Mouse (Mus musculus) cerebellum, adult 18-20 months (tissue): Measurements from ENCODE around the gene Hes1.

ENCODE experiments used
- DNase-seq, 2 experiments: peaks; one replicate each; pipeline ENCODE4 v3.0.0; 2021

Hes1 gene

DNA sequence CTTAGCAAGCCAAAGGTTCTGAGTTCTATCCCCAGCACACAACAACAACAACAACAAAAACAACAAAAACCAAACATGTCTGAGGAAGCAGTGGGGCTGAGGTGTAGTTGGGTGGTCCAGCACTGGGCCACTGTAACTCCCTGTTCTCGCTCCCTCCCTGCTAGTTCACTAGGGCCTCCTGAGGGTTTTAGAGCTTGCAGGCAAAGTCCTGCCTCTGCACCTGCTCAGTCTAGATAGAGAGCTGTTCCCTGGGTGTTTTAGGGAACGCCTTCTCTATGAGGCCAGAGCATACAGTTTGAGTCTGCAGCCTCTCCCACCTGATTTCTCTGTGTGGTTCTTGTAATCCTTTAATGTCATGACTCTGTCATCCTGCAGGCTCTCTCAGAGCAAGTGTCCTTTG, 11.9 kb upstream of the Hes1 start:
- DNase-seq = no peak

DNA sequence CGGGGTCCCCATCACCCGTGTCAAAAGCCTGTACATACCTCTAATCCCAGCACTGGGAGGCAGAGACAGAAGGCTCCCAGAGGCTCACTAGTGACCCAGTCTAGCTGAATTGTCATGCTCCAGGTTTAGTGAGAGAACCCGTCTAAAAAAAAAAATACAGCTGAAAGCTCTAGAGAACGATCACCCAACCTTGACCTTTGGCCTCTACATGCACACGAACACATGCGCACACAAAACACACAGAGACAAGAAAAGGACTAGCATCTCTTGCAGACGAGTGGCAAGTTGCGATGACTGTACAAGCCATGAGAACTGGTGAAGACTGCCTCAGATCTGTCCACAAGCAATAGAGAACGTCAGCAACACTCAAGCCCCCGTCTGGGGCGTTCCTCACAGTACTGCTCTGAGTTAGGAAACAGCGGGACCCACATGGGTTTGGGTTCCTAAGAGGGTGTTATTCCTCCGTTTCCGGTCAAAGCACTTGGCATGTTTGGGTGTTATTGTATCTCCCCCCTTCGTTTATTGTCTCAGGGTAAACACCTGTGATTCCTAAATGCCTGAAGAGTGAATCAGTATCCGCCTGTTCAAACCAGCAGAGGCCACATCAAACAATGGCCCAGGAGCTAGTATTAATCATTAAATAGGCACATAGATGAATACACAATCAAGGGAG, 11.2 kb upstream of the Hes1 start:
- no peak for DNase-seq

DNA sequence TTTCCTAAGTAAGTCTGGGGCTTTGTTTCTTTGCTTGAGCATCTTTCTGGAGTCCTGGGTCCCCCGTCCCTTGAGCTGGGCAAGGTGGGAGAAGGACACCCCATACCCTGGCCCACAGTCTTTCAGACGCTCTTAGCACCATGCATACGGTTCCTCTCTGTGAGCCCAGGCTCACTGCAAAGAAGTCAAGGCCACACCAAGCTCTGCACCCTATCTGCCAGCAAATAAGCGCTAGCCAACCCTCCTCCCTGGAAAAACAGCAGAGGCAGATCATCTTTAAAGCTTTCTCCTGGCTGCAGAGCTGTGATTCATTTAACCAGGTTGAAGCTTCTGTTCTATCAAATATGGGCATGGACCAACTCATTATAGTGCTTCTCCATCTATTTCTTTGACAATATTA, 9.6 kb upstream of the Hes1 start:
- DNase-seq = no peak

DNA sequence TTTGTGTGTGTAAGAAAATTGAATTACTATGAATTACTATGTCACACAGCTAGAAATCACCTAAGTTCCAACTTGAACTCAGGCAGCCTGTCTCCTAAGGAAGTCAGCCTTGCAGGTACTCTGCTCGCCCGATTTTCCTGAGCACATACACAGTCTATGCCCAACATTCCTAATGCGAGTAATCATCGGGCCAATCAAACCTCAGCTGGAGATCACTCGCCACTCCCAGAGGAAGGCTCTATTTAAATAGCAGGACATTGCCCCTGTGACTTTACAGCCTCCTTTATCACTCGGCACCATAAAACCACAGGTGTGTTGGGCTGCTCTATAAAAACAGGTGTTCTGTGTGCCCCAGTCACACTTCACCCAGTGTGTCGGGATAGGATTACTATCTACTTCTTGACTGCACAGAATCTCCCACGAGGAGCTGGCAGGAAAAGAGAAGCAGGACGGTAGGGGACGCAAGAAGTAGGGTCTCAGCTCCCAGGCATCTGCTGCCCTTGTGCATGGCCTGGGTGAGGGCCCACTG, 8.8 kb upstream of the Hes1 start:
- no peak for DNase-seq

DNA sequence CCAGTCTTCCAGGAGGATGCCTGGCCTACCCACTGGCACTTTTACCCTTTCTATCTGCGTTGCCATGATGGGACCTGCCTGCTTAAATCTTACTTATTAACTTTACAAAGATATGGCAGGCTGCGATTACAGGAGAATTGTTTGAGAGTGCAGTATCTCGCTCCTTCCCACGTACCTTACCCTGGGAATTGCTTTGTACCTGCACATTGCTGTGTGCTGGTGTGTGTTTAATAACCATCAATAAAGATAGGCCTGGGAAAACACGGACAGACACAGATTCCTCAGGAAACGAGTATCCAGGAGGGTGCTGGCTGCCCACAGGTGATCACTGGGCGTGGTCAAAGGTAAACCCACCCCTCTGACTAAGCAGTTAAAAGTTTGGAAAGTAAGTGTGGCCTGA, 8.3 kb upstream of the Hes1 start:
- no peak for DNase-seq

DNA sequence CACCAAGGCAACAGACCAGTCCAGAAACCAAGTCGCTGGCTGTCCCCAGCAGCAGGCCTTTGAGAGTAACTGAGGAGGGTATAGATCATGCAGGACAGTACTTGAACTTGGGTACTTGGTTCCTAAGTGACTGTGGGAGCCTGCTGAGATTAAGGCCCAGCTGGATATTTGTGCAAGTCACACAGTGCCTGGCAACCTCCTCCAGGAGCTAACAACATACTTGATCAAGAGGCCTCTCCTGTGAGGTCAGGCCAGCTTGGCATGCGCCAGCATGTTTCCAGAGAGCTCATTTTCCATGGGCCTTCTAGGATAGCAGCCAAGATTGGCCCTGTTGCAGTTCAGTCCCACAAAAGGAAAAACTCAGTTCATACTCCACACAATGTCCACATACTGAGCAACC, 7.3 kb upstream of the Hes1 start:
- no peak for DNase-seq

DNA sequence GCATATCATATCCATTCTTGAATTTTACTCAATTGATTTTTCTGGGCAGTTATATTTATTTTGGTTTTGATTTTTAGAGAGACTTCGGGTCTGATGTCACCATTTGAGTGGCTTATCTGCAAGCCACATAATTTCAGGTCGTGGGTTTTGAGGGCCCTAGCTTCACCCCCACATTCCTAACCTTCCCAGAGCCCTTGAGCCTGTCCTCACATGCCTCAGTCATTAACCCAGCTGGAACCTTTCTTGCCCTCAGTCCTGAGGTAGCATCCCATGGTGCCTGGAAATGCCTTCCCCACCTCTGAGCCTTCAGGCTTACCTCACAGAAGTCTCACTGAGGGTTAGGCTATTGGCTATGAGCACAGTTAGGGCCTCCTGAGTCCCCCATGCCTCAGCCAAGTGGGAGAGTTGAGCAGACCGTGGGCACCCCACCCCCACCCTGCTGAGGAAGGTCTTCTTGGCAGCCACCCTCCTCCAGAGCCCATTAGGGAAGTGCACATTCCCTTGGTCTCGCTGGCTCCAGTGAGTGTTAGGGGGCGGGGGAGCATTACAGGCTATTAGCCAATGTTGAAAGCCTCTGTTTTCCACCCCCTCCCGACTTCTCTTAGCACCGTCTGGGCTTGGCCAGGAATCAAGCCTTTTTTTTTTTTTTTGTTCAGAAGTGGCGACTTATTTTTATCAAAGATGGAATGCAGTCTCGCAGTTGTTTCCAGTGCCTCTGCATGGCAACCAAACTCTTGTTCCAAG, 5.0 kb upstream of the Hes1 start:
- no peak for DNase-seq

DNA sequence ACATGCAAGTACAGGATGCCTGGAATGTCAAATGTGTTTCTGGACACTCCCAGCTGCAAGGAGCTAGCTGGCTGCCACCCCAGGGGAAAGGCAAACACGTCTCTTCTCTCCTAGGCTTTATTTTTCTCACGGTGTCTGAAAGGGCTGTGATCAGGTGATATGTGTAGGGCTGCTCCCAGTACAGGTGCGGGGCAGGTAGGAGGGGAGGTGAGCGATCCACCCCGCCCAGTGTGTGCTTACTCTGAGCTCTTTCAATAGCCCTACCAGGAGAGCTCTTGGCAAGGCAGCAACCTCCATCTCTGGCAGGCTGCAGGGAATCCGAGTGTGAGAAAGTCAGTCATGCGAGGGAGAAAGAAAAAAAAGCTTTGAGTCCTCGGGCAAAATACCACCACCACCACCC, 3.8 kb upstream of the Hes1 start:
- DNase-seq = peak in 1 of 2 experiments; percentile 3

DNA sequence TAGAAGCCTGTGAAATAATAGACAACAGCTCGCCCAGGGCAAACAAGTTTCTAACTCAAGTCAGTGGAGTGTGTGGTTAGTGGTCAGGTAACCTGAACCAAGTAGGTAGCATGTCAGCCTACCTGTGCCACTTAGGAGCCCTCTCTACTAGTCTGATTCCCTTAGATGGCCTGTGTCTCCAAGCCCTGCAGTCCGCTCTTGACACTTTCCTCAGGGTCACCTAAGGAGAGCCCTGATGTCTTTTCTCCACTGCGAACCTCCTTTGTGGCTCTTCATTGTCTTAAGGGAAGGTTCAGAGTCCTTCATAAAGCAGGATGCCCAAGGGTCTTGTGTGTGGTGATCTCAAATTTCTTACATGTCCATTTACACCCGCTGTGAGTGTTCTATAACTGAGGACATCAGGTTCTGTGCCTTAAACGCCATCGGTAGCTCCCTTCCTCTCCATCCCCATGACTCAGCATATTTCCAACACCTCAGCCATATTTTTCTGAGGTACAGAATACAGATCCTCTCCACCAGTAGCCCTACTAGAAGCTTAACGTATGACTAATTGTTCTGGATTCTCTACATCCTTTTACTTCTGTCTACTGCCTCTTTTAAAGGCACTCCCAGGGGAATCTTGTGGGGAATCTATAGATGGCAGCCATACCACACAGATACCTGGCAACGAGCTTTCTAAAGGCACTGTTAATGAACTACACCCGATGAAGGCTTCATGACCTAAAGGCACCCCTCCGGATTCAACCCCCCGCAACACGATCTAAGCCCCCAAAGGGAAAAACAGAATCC, 1.7 kb upstream of the Hes1 start:
- DNase-seq = peak in 1 of 2 experiments; percentile 3

DNA sequence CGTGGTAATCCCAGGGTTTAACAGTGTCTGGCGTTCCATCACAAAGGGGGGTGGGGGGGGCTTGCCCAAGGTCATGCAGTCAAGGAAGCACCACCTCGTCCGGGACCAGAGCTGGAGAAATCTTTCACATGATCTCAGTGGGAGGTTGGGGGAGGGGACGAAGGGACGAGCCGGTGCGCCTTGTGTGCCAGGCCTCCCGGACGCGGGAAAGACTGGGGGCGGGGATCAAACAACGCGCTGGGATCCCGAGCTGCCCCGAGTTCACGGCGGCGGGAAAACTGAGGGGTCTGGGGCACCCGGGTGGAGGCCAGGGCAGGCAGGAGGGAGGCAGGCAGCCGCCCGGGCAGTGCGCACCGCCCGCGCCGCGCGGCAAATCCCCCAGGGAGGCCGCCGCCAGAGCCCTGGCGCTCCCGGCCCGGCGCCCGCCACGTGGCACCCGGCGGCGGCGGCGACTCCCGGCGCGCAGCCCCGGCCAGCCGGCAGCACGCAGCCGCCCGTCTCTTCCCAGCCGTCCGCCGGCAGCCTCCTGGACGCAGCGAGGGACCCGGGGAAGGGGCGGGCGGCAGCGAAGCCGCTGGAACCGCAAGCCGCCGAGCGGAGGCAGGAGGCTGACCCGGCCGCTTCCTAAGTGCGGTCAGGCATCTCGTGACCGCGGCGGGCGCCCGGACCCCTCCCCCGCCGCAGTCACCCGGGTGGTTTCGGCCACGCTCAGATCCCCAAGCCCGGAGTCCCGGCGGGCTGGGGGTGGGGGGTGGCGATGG, 883 bp upstream of the Hes1 start:
- DNase-seq = peak; percentile 35 to 49

DNA sequence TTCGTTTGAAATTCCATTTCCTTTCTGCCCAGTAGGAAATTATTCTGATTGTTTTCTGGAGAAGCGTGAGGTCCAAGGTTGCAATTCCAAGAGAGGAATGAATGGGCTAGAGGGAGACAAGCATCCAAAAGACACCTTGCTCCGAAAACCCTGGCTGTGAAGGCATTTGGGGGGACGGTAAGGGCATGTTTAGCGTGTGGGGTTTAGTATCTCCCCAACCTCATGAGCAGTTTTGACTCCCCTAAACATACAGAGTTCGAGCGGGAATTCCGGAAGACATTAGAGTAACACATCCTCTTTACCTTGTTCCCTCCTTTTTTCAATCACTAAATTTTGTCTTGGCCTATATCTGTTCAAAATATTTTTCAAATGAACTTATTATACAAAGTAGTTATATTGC, 429 bp downstream of the Hes1 start:
- no peak for DNase-seq

DNA sequence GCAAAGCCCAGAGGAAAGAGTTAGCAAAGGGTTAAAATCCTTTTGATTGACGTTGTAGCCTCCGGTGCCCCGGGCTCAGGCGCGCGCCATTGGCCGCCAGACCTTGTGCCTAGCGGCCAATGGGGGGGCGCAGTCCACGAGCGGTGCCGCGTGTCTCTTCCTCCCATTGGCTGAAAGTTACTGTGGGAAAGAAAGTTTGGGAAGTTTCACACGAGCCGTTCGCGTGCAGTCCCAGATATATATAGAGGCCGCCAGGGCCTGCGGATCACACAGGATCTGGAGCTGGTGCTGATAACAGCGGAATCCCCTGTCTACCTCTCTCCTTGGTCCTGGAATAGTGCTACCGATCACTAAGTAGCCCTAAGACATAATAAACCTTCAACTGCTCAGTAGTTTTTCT, 893 bp downstream of the Hes1 start:
- peak; percentile 62 to 68 for DNase-seq

DNA sequence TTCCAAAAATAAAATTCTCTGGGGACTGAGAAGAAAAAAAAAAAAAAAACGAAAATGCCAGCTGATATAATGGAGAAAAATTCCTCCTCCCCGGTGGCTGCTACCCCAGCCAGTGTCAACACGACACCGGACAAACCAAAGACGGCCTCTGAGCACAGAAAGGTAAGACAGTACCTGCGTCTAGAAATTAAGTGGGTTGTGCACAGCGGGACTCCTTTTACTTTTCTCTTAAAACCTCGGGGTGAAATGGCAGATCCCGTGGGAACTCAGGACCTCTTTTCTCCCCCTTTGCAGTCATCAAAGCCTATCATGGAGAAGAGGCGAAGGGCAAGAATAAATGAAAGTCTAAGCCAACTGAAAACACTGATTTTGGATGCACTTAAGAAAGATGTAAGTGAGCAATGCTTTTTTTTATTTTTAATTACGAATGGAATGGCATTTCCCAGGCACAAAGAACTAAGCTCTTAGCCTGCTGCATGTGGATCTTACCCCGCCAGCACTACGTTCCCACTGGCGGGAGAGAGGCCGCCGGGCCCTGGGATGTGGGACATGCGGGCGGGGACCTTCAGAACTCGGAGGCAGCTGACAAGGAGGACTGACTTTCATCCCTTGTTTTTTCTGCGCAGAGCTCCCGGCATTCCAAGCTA, 1.5 kb downstream of the Hes1 start:
- DNase-seq = peak in 1 of 2 experiments; percentile 25

DNA sequence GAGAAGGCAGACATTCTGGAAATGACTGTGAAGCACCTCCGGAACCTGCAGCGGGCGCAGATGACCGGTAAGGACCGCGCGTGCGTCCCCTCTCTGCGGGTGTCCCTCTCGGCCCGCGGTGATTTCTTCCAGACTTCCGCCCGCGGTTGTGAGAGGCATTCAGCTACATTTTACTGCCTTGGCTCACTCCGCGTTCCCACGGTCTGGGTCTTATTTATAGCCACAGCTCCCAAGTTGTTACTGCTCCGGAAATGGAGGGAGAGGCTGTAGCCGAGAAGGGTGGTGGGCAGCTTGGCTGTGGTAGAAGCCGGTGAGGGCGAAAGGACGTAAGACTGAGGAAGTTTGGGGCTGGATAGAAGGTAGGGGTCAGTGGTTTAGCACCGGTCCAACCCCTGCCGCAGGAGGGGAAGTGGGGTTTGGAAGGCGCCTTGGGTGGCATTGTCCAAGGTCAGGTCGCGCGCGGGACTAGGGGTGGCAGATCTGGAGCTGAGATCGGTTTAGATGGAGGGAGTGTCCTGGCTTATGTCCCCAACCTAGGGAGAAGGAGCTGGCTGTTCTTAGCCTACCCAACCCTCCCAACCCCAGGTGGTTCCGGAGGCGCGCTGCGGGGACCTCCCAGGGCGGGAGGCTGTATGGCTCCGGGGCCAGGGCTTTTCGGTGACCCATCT, 2.1 kb downstream of the Hes1 start:
- peak; percentile 52 to 66 for DNase-seq

DNA sequence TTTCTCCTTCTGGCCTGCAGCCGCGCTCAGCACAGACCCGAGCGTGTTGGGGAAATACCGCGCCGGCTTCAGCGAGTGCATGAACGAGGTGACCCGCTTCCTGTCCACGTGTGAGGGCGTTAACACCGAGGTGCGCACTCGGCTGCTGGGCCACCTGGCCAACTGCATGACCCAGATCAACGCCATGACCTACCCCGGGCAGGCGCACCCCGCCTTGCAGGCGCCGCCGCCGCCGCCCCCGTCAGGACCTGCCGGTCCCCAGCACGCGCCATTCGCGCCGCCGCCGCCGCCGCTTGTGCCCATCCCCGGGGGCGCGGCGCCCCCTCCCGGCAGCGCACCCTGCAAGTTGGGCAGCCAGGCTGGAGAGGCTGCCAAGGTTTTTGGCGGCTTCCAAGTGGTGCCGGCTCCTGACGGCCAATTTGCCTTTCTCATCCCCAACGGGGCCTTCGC, 2.7 kb downstream of the Hes1 start:
- DNase-seq = peak; percentile 65 to 86

DNA sequence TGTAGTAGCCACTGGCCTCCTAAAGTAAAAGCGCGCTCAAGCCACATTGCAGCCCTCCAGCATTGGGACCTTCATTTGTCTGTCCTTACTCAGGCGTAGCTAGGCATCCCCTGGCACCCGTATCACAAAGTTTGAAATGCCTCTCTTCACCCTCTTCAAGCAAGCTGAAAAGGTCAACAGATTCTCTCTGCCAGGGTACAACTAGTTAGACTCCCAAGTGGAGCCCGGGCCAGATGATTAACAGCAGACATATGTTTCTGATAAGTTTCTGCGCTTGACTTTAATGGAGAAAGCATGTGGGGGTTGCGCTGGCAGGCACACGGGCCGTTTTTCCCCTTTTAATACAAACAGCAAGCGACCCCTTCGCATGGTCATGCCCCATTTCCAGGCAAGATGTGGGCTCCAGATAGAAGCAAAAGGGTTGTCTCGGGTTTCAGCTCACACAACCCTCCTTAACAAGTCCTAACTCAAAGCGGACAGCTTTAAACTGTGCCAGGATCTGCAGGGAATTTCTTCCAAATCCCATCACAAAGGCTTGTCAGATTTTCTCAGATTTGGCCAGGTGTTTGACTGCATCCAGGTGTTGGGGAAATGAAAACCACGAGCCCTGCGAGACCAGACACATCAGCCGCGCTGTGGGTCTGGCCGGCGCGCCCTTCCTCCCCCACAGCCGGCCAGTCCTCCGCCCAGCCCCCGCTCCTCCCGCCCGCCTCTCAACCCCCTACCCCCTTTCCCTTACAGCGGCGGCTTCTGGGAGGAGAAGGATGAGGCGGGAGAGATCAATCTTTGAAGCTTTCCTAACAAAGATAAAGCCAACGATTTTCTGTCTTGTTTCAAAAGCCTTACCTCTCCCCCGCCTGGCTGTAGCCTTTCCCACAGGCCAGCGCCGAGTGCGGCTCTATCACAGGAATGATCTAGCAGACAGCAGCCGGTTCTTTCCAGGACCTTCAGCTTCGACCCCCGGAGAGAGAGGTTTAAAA, 4.1 kb downstream of the Hes1 start:
- peak in 1 of 2 experiments; percentile 26 for DNase-seq

DNA sequence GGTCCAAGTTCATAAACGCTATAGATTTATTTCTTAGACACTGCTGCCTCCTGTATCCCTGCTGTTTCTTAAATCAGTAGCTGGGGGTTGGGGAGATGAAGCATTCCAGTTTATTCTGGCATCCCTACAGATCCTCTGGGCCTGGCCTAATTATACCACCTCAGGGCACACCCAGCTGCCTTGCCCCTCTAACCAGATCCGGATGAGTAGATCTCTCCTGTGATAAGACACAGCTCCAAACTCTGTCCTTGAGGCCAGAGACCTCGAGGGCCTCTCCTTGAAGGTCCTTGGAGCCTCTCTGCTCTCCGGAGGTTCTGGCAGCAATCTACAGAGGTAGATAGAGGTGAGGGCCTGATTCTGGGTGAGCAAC, 5.4 kb downstream of the Hes1 start:
- no peak for DNase-seq

DNA sequence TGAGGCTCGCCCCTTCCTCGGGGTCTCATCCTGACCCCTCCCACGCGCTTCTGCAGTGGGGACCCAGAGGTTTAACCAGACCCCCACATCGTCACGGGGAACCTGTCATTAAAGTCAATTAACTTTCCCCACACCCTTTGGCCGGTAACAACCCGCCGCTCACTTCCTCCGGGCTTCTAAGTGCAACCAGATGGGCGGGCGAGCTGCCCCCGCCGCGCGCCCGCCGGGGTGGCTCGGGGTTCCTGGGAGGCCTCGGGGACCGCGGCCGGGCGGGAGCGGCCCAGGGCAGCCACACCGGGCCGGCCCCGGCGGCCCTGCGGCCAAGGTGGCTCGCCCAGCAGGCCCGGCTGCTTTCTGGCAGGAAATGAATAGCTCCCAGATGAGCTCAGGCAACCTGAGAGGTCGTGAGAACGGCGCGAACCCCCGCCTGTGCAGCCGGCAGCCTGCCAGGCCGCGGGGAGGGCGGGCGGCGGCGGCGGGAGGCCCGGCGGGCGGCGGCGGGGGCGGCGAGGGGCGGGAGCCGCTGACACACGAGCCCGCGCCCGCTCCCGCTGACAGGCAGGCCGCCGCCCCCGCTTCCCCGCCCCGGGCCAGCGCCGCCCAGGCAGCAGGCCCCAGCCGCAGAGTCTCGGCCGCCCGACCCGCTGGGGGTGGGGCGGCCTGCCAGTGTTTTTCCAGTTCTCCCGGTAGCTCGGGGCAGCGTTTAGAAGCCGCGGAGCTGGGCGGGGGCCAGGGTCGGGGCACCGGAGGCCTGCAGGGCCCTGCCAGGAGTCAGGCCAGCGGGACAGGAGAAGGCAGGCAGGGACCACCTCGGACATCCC, 6.0 kb downstream of the Hes1 start:
- peak; percentile 66 to 77 for DNase-seq

DNA sequence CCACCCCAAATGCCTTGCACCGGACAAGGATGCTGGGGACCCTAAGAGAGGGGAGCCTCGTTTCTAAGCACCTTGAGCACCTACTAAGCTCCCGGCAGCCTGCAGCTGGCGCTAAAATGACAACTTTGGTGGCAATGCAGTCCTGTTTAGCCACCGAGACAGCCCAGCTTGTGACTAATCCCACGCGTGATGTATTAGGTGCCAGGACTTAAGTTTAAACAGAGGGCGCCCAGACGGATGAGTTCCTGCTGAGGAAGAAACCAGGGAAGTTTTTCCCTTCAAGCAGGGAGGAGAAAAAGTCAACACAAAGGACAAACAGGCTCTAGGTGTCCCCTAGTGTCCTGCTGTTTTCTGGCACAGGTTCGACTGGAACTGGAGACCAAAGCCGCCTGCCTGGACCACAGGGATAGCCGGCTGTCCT, 6.6 kb downstream of the Hes1 start:
- peak; percentile 44 to 48 for DNase-seq
